Comparison of ENCODE assay signal across 22 mouse cellular contexts in the genomic region with DNA sequence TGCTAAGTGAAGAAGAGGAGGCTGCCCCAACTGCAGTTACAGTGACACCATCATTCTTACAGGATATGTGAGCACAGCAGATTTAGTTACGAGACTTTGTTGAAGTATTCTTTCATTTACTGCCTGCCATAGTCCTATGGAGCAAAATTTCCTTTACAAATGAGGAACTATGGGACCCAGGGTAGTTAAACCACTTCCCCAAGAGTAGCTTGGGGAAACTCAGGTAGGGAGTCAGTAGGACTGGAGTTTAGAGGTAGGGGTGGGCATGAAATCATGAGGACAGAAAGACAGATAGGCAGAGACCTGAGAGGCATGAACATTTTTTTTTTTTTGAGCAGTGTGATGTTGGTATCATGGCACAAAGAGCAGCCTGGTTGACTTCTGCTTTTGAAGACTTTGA. TPM values are rescaled to one million over a fixed set of nuclear protein-coding genes. Genes with fewer than 3 reads are reported as not detected.
A peak's percentile ranks its signal among the peaks of the same experiment; 100 is the strongest.
DNase-seq lines count a peak whose midpoint lies in the region; ATAC-seq lines count a peak whose summit lies in the region.
"Had no signal": no experiment of that assay in that cellular context is flagged by ENCODE, and none has a peak within 500 bp of the region (broad histone marks: within the 10 kb centered on the region; RNA-seq: fewer than 3 reads in every experiment).

No protein-coding gene starts in this region.

- peak; percentile 22 for DNase-seq in MEL-GATA-1-ER (ENCODE audit: extremely low read depth, low read depth)
- DNase-seq in adrenal gland, adult (ENCODE audit: inconsistent age in 2 of 2, low spot score in 1 of 2): no peak
- DNase-seq in adipocyte (ENCODE audit: low spot score): no peak
- DNase-seq in left cerebral cortex, adult 18-20 months (ENCODE audit: low spot score in 2 of 2): no peak
- DNase-seq: adrenal gland, adult 2 months; adrenal gland, postnatal 14 days; B cell, adult 2 months; cerebellum, adult 11 months; cerebellum, adult 2 months; cerebellum, adult 9-11 months; cerebellum, postnatal 25 days; embryo, embryonic 11 days; heart, adult 2 months; heart, postnatal 14 days; heart, postnatal 4 days; kidney, adult 11 months had no signal

- ATAC-seq in granulocyte monocyte progenitor cell, adult 5-6 weeks (replicated peaks; ENCODE audit: poor library complexity, severe bottlenecking): peak; percentile 92
- ATAC-seq in megakaryocyte progenitor cell, adult 5-6 weeks (replicated peaks; ENCODE audit: poor library complexity): peak; percentile 87
- ATAC-seq: activated CD4-positive, CD25-positive, alpha-beta regulatory T cell, adult 4 months; forebrain, embryonic 14.5 days; intestine, embryonic 15.5 days had no signal

RNA-seq across cellular contexts. Expression of gene Ppm1j, which starts 37.0 kb away (rescaled TPM):
- total RNA-seq in granulocyte monocyte progenitor cell, adult 5-6 weeks (2014; fragmentation: Nextera tagmentation): not detected in 2 replicates
- total RNA-seq in granulocyte monocyte progenitor cell, adult 5-6 weeks (2017): not detected in 2 replicates
- total RNA-seq in megakaryocyte progenitor cell, adult 5-6 weeks (2015): not detected in 2 replicates
- total RNA-seq in megakaryocyte progenitor cell, adult 5-6 weeks (2017): not detected in 2 replicates
- 1 to 10 TPM in 1 of 2 experiments, under 1 TPM in 1; 0.70 to 1.4 TPM for total RNA-seq in left cerebral cortex, adult 18-20 months (2021)

RNA-seq across cellular contexts. Expression of gene Fam19a3, which starts 37.8 kb away (rescaled TPM):
- total RNA-seq in granulocyte monocyte progenitor cell, adult 5-6 weeks (2014; fragmentation: Nextera tagmentation): not detected in 2 replicates
- total RNA-seq in granulocyte monocyte progenitor cell, adult 5-6 weeks (2017): not detected in 2 replicates
- not detected in 2 replicates for total RNA-seq in megakaryocyte progenitor cell, adult 5-6 weeks (2015)
- total RNA-seq in megakaryocyte progenitor cell, adult 5-6 weeks (2017): not detected in 2 replicates
- under 1 TPM; 0.12 to 0.45 TPM for total RNA-seq in left cerebral cortex, adult 18-20 months (2021)
- total RNA-seq: MEL had no signal

RNA-seq across cellular contexts. Expression of gene Rhoc, which starts 44.3 kb away (rescaled TPM):
- not detected in 2 replicates for total RNA-seq in granulocyte monocyte progenitor cell, adult 5-6 weeks (2014; fragmentation: Nextera tagmentation)
- not detected in 2 replicates for total RNA-seq in granulocyte monocyte progenitor cell, adult 5-6 weeks (2017)
- total RNA-seq in megakaryocyte progenitor cell, adult 5-6 weeks (2015): 0.37 TPM in 1 of 2 replicates, not detected in the other
- not detected in 2 replicates for total RNA-seq in megakaryocyte progenitor cell, adult 5-6 weeks (2017)
- 10 to 100 TPM; 31.7 to 31.8 TPM for total RNA-seq in left cerebral cortex, adult 18-20 months (2021)
- total RNA-seq: MEL had no signal

Comparison
In these comparisons a context has a peak if more than half of its experiments do, and no peak if none do; other contexts are left out.
1. RNA of gene Rhoc, which starts 44.3 kb away (total RNA-seq): 31.7 to 31.8 TPM in left cerebral cortex, adult 18-20 months; 0.37 TPM in megakaryocyte progenitor cell, adult 5-6 weeks and not detected in granulocyte monocyte progenitor cell, adult 5-6 weeks; every median in the first group is over 10 times any median in the second.